In the genomic region with DNA sequence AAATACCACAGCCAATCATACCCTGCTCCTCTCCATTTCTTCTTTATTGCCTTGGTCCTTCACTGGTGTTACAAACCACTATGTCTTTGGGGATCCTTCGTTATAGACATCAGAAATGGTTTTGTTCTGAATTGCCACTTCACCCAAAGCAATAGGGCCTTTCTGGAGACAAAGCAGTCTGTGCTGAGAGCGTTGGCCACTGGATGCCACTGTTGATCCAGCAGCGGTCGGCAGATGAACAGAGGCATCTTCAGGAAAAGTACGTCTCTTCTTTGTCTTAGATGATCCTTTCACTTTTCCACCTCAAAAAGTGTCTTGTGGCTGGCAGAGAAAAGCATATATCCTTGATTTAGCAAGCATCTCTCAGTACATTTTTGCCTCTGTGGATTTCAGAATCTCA, we compare ENCODE assay signal across 13 mouse cellular contexts.
DNase-seq lines count a peak whose midpoint lies in the region; ATAC-seq lines count a peak whose summit lies in the region.
"Had no signal": no experiment of that assay in that cellular context is flagged by ENCODE, and none has a peak within 500 bp of the region (broad histone marks: within the 10 kb centered on the region; RNA-seq: fewer than 3 reads in every experiment).

No protein-coding gene starts in this region.

- H3K27me3 ChIP-seq in forebrain, embryonic 10.5 days (ENCODE audit: poor library complexity, severe bottlenecking), result no peaks in the 10 kb centered on the region
- no peaks in the 10 kb centered on the region for H3K27me3 ChIP-seq in forebrain, embryonic 13.5 days
- H3K27me3 ChIP-seq: limb, embryonic 15.5 days had no signal

- DNase-seq in forebrain, embryonic 10.5 days (ENCODE audit: extremely low spot score, low spot score), result no peak
- DNase-seq in kidney, postnatal 4 days, result peak; percentile 31 to 49
- DNase-seq in kidney, postnatal 25 days, result no peak
- peak; percentile 47 to 55 for DNase-seq in right cerebral cortex, adult 2 months (ENCODE audit: low spot score in 2 of 2)
- DNase-seq in right cerebral cortex, postnatal 4 days, result no peak
- DNase-seq in Muller cell, postnatal 12 days (ENCODE audit: inconsistent ontology term), result no peak
- DNase-seq: adrenal gland, adult 8-10 months had no signal

- 0 out of 2 replicates have a peak overlapping the region, but pooled peaks have one; percentile 15 for H3K27ac ChIP-seq in forebrain, embryonic 10.5 days
- no peak overlapping the region for H3K27ac ChIP-seq in forebrain, embryonic 13.5 days
- H3K27ac ChIP-seq: heart, embryonic 10.5 days; limb, embryonic 15.5 days; macrophage had no signal

- no peak overlapping the region for H3K4me2 ChIP-seq in forebrain, embryonic 13.5 days
- H3K4me2 ChIP-seq: limb, embryonic 15.5 days had no signal

- ATAC-seq in forebrain, embryonic 13.5 days, result no peak
- ATAC-seq in inflammation-experienced regulatory T-cells, adult 6 months, result no peak
- ATAC-seq: intestine, embryonic 16.5 days had no signal

- no peak overlapping the region for H3K4me3 ChIP-seq in forebrain, embryonic 10.5 days
- H3K4me3 ChIP-seq in forebrain, embryonic 13.5 days, result no peak overlapping the region
- H3K4me3 ChIP-seq: heart, embryonic 10.5 days; limb, embryonic 15.5 days had no signal

- no peaks in the 10 kb centered on the region for H3K9me3 ChIP-seq in forebrain, embryonic 10.5 days
- no peaks in the 10 kb centered on the region for H3K9me3 ChIP-seq in forebrain, embryonic 13.5 days (replicated peaks)
- H3K9me3 ChIP-seq: heart, embryonic 10.5 days; limb, embryonic 15.5 days had no signal

- 73% methylated on average over 5 of the region's 5 CpGs for WGBS in forebrain, embryonic 10.5 days
- 56% methylated on average over 5 of the region's 5 CpGs for WGBS in forebrain, embryonic 13.5 days

- peaks cover 43% of the 10 kb centered on the region for H3K4me1 ChIP-seq in forebrain, embryonic 10.5 days
- H3K4me1 ChIP-seq in forebrain, embryonic 13.5 days, result peaks cover 14% of the 10 kb centered on the region
- H3K4me1 ChIP-seq: limb, embryonic 15.5 days had no signal

- peaks cover 65% of the 10 kb centered on the region for H3K36me3 ChIP-seq in forebrain, embryonic 10.5 days (replicated peaks)
- H3K36me3 ChIP-seq in forebrain, embryonic 13.5 days (ENCODE audit: poor library complexity, severe bottlenecking), result peaks cover 16% of the 10 kb centered on the region

- no peak overlapping the region for H3K9ac ChIP-seq in forebrain, embryonic 13.5 days
- H3K9ac ChIP-seq: limb, embryonic 15.5 days had no signal

Comparison
In these comparisons a context has a peak if more than half of its experiments do, and no peak if none do; other contexts are left out.
1. DNase-seq: peak in kidney, postnatal 4 days (2 of 2) and right cerebral cortex, adult 2 months (2 of 2); none in forebrain, embryonic 10.5 days (single experiment), kidney, postnatal 25 days (0 of 2), right cerebral cortex, postnatal 4 days (single experiment) and Muller cell, postnatal 12 days (single experiment).